Mouse (Mus musculus) erythroblast, adult 5-6 weeks (primary cell): ENCODE measurements around the gene Fam227b. TPM values are rescaled to one million over a fixed set of nuclear protein-coding genes. Genes with fewer than 3 reads are reported as not detected.

Source experiments
- ATAC-seq: replicated peaks from 2 replicates; pipeline ENCODE4 v1.8.0; 2016; ENCODE audit warnings: moderate number of reproducible peaks, mild to moderate bottlenecking, moderate TSS enrichment, inconsistent platforms; ENCODE audit not compliant: poor library complexity, low FRiP score, severe bottlenecking
- total RNA-seq, 2 experiments: library from RNA; stranded (forward) in 1 of 2; stranded (reverse) in 1 of 2; fragments of 150-400 nt in 1 of 2; fragments of 200-764, 138-1000 nt in 1 of 2; gene quantifications; 2 replicates each; pipeline versions ENCODE4 v1.2.3 to v1.2.4; 2015 to 2017; ENCODE audit warnings: low replicate concordance in 2 of 2

The Fam227b gene
- total RNA-seq, 2 experiments from 2014 or later, result not detected

- no peak for ATAC-seq
These were observed 87.0 kb downstream of the Fam227b start for GRCm38 (mm10) chr2:126064814-126065213.

GRCm38 (mm10) chr2:126062876-126063275 is 88.9 kb downstream of the Fam227b start:
- no peak for ATAC-seq

GRCm38 (mm10) chr2:126061037-126061773 is 90.6 kb downstream of the Fam227b start:
- no peak for ATAC-seq

GRCm38 (mm10) chr2:126060595-126060994 is 91.2 kb downstream of the Fam227b start:
- ATAC-seq, result no peak

- no peak for ATAC-seq
These were observed 98.1 kb downstream of the Fam227b start for GRCm38 (mm10) chr2:126053657-126054056.

GRCm38 (mm10) chr2:126052749-126053557 is 98.9 kb downstream of the Fam227b start:
- no peak for ATAC-seq

GRCm38 (mm10) chr2:126045621-126046020 is 106.2 kb downstream of the Fam227b start:
- no peak for ATAC-seq

- no peak for ATAC-seq
These were observed 109.1 kb downstream of the Fam227b start for GRCm38 (mm10) chr2:126042674-126043073.

GRCm38 (mm10) chr2:126041237-126041636 is 110.6 kb downstream of the Fam227b start:
- ATAC-seq, result no peak

- no peak for ATAC-seq
These were observed 111.2 kb downstream of the Fam227b start for GRCm38 (mm10) chr2:126040651-126041050.

- ATAC-seq, result no peak
These were observed 112.4 kb downstream of the Fam227b start for GRCm38 (mm10) chr2:126039414-126039891.

GRCm38 (mm10) chr2:126038221-126039000 is 113.4 kb downstream of the Fam227b start:
- no peak for ATAC-seq

GRCm38 (mm10) chr2:126036121-126036520 is 115.7 kb downstream of the Fam227b start:
- no peak for ATAC-seq

GRCm38 (mm10) chr2:126035013-126035770 is 116.6 kb downstream of the Fam227b start:
- no peak for ATAC-seq

- no peak for ATAC-seq
These were observed 117.3 kb downstream of the Fam227b start, which contains the start of gene Fgf7 for GRCm38 (mm10) chr2:126034379-126035005. Gene Fgf7 (plus strand): TSS chr2:126034658.

GRCm38 (mm10) chr2:126033114-126033972 is 118.5 kb downstream of the Fam227b start:
- ATAC-seq, result no peak

- ATAC-seq, result no peak
These were observed 120.5 kb downstream of the Fam227b start for GRCm38 (mm10) chr2:126031186-126031900.
